ENCODE assay signal across 14 mouse cellular contexts in genomic region chr5:113788645-113789044, GRCm38 (mm10). TPM values are rescaled to one million over a fixed set of nuclear protein-coding genes. Genes with fewer than 3 reads are reported as not detected.
DNase-seq lines count a peak whose midpoint lies in the region; ATAC-seq and TF ChIP-seq lines count a peak whose summit lies in the region.
"Had no signal": no experiment of that assay in that cellular context is flagged by ENCODE, and none has a peak within 500 bp of the region (broad histone marks: within the 10 kb centered on the region; RNA-seq: fewer than 3 reads in every experiment).

No protein-coding gene starts in this region.

- peaks cover 49% of the 10 kb centered on the region for H3K4me1 ChIP-seq in kidney, embryonic 15.5 days
- peaks cover 7% of the 10 kb centered on the region; the same call in 1 of the 2 replicates for H3K4me1 ChIP-seq in embryonic facial prominence, embryonic 11.5 days (ENCODE audit: control insufficient read depth, insufficient read depth, low read length)
- H3K4me1 ChIP-seq in limb, embryonic 14.5 days (ENCODE audit: control insufficient read depth, insufficient read depth, low read length) = peaks cover 46% of the 10 kb centered on the region

- no peak for DNase-seq in kidney, postnatal 36 days
- peak; percentile 57 for DNase-seq in embryo, embryonic 10.5 days (ENCODE audit: low spot score)
- DNase-seq in embryonic facial prominence, embryonic 11.5 days (ENCODE audit: low spot score) = no peak
- DNase-seq in limb, embryonic 14.5 days (ENCODE audit: low spot score) = no peak
- no peak for DNase-seq in ovary, adult 18-20 months (ENCODE audit: low spot score)
- no peak for DNase-seq in urinary bladder, postnatal 14 days (ENCODE audit: low spot score)
- DNase-seq: cerebellum, adult 9-11 months; layer of hippocampus, postnatal 36 days; thymus, postnatal 36 days had no signal

- peak overlapping the region; percentile 88 for H3K27ac ChIP-seq in kidney, embryonic 15.5 days
- H3K27ac ChIP-seq in embryonic facial prominence, embryonic 11.5 days (replicated peaks; ENCODE audit: low read depth, low read length) = peak overlapping the region; percentile 37
- H3K27ac ChIP-seq in limb, embryonic 14.5 days (replicated peaks; ENCODE audit: low read depth, low read length) = peak overlapping the region; percentile 79
- H3K27ac ChIP-seq: forebrain, embryonic 12.5 days; liver, embryonic 15.5 days had no signal

- H3K36me3 ChIP-seq in kidney, embryonic 15.5 days = no peaks in the 10 kb centered on the region
- H3K36me3 ChIP-seq in embryonic facial prominence, embryonic 11.5 days (replicated peaks; ENCODE audit: control insufficient read depth, insufficient read depth, low read depth, low read length) = no peaks in the 10 kb centered on the region; the same call in 1 of the 2 replicates
- peaks cover 15% of the 10 kb centered on the region for H3K36me3 ChIP-seq in limb, embryonic 14.5 days (ENCODE audit: control insufficient read depth, insufficient read depth, low read length)
- H3K36me3 ChIP-seq: forebrain, embryonic 12.5 days; heart, embryonic 12.5 days; liver, embryonic 15.5 days had no signal

- no peak overlapping the region for H3K4me3 ChIP-seq in kidney, embryonic 15.5 days (replicated peaks)
- H3K4me3 ChIP-seq in embryonic facial prominence, embryonic 11.5 days (ENCODE audit: low read depth, low read length) = no peak overlapping the region
- H3K4me3 ChIP-seq in limb, embryonic 14.5 days (replicated peaks; ENCODE audit: low read length) = no peak overlapping the region
- H3K4me3 ChIP-seq: forebrain, embryonic 12.5 days; heart, embryonic 12.5 days; liver, embryonic 15.5 days had no signal

- H3K9ac ChIP-seq in kidney, embryonic 15.5 days = no peak overlapping the region
- no peak overlapping the region for H3K9ac ChIP-seq in embryonic facial prominence, embryonic 11.5 days (replicated peaks; ENCODE audit: low read length)
- no peak overlapping the region for H3K9ac ChIP-seq in limb, embryonic 14.5 days (ENCODE audit: low read depth, low read length, severe bottlenecking)
- H3K9ac ChIP-seq: forebrain, embryonic 12.5 days; heart, embryonic 12.5 days; liver, embryonic 15.5 days had no signal

- 24% methylated on average over 6 of the region's 6 CpGs for WGBS in kidney, embryonic 15.5 days
- 21% methylated on average over 6 of the region's 6 CpGs for WGBS in embryonic facial prominence, embryonic 11.5 days
- WGBS in limb, embryonic 14.5 days = 18% methylated on average over 6 of the region's 6 CpGs

- H3K9me3 ChIP-seq in kidney, embryonic 15.5 days (replicated peaks) = no peaks in the 10 kb centered on the region
- no peaks in the 10 kb centered on the region for H3K9me3 ChIP-seq in embryonic facial prominence, embryonic 11.5 days (replicated peaks; ENCODE audit: control insufficient read depth, low read length)
- H3K9me3 ChIP-seq in limb, embryonic 14.5 days (ENCODE audit: control insufficient read depth, low read length) = no peaks in the 10 kb centered on the region
- H3K9me3 ChIP-seq: forebrain, embryonic 12.5 days; heart, embryonic 12.5 days; liver, embryonic 15.5 days had no signal

- no peaks in the 10 kb centered on the region for H3K27me3 ChIP-seq in kidney, embryonic 15.5 days
- no peaks in the 10 kb centered on the region for H3K27me3 ChIP-seq in embryonic facial prominence, embryonic 11.5 days (ENCODE audit: control insufficient read depth, insufficient read depth, low read length)
- H3K27me3 ChIP-seq in limb, embryonic 14.5 days (ENCODE audit: control insufficient read depth, insufficient read depth, low read length) = no peaks in the 10 kb centered on the region
- H3K27me3 ChIP-seq: CH12.LX; heart, embryonic 12.5 days had no signal

- ATAC-seq in kidney, embryonic 15.5 days (replicated peaks; ENCODE audit: low FRiP score) = peak; percentile 13; the same call in 1 of the 2 replicates
- peak; percentile 42; the same call in 1 of the 2 replicates for ATAC-seq in embryonic facial prominence, embryonic 11.5 days (replicated peaks; ENCODE audit: insufficient number of reproducible peaks, low FRiP score, low TSS enrichment, low read depth)
- peak; percentile 6; the same call in 1 of the 2 replicates for ATAC-seq in limb, embryonic 14.5 days (ENCODE audit: low FRiP score, low read depth)

- no peak overlapping the region for H3K4me2 ChIP-seq in kidney, embryonic 15.5 days
- no peak overlapping the region for H3K4me2 ChIP-seq in embryonic facial prominence, embryonic 11.5 days (ENCODE audit: low read depth, low read length)
- 0 out of 2 replicates have a peak overlapping the region, but pooled peaks have one; percentile 28 for H3K4me2 ChIP-seq in limb, embryonic 14.5 days (replicated peaks; ENCODE audit: low read depth, low read length, severe bottlenecking)
- H3K4me2 ChIP-seq: forebrain, embryonic 12.5 days; heart, embryonic 12.5 days; liver, embryonic 15.5 days had no signal

- TF ChIP-seq POLR2A in limb, embryonic 14.5 days (IDR thresholded peaks at IDR 0.05; ENCODE audit: borderline replicate concordance, extremely low read depth, insufficient read depth, insufficient read length) = no peak

RNA-seq across cellular contexts. Expression of gene Tmem119, which starts 11.7 kb away (rescaled TPM):
- polyA plus RNA-seq in kidney, embryonic 15.5 days (2015; fragmentation: Nextera tagmentation; extraction: Ambion mirVana) = 50.4 and 52.1 TPM in 2 replicates
- polyA plus RNA-seq in embryonic facial prominence, embryonic 11.5 days (2014; fragmentation: Nextera tagmentation; extraction: Ambion mirVana) = 50.8 and 54.2 TPM in 2 replicates
- polyA plus RNA-seq in limb, embryonic 14.5 days (2012; rRNA removed) = 86.0 and 118 TPM in 2 replicates
- 107 and 117 TPM in 2 replicates for polyA plus RNA-seq in limb, embryonic 14.5 days (2014; fragmentation: Nextera tagmentation; extraction: Ambion mirVana)

RNA-seq across cellular contexts. Expression of gene Iscu, which starts 16.1 kb away (rescaled TPM):
- 104 and 112 TPM in 2 replicates for polyA plus RNA-seq in kidney, embryonic 15.5 days (2015; fragmentation: Nextera tagmentation; extraction: Ambion mirVana)
- 103 and 113 TPM in 2 replicates for polyA plus RNA-seq in embryonic facial prominence, embryonic 11.5 days (2014; fragmentation: Nextera tagmentation; extraction: Ambion mirVana)
- polyA plus RNA-seq in limb, embryonic 14.5 days (2012; rRNA removed) = 80.8 and 85.4 TPM in 2 replicates
- polyA plus RNA-seq in limb, embryonic 14.5 days (2014; fragmentation: Nextera tagmentation; extraction: Ambion mirVana) = 102 and 106 TPM in 2 replicates

RNA-seq across cellular contexts. Expression of gene Sart3, which starts 16.3 kb away (rescaled TPM):
- 57.6 and 59.2 TPM in 2 replicates for polyA plus RNA-seq in kidney, embryonic 15.5 days (2015; fragmentation: Nextera tagmentation; extraction: Ambion mirVana)
- polyA plus RNA-seq in embryonic facial prominence, embryonic 11.5 days (2014; fragmentation: Nextera tagmentation; extraction: Ambion mirVana) = 52.4 and 55.4 TPM in 2 replicates
- polyA plus RNA-seq in limb, embryonic 14.5 days (2012; rRNA removed) = 56.8 and 57.3 TPM in 2 replicates
- polyA plus RNA-seq in limb, embryonic 14.5 days (2014; fragmentation: Nextera tagmentation; extraction: Ambion mirVana) = 41.7 and 45.8 TPM in 2 replicates

RNA-seq across cellular contexts. Expression of gene Selplg, which starts 43.8 kb away (rescaled TPM):
- 1.5 and 2.2 TPM in 2 replicates for polyA plus RNA-seq in kidney, embryonic 15.5 days (2015; fragmentation: Nextera tagmentation; extraction: Ambion mirVana)
- polyA plus RNA-seq in embryonic facial prominence, embryonic 11.5 days (2014; fragmentation: Nextera tagmentation; extraction: Ambion mirVana) = 1.2 and 2.0 TPM in 2 replicates
- 4.0 and 4.6 TPM in 2 replicates for polyA plus RNA-seq in limb, embryonic 14.5 days (2012; rRNA removed)
- 4.9 and 5.4 TPM in 2 replicates for polyA plus RNA-seq in limb, embryonic 14.5 days (2014; fragmentation: Nextera tagmentation; extraction: Ambion mirVana)

RNA-seq across cellular contexts. Expression of gene Ficd, which starts 53.0 kb away (rescaled TPM):
- polyA plus RNA-seq in kidney, embryonic 15.5 days (2015; fragmentation: Nextera tagmentation; extraction: Ambion mirVana) = 4.8 and 6.1 TPM in 2 replicates
- polyA plus RNA-seq in embryonic facial prominence, embryonic 11.5 days (2014; fragmentation: Nextera tagmentation; extraction: Ambion mirVana) = 1.6 and 2.0 TPM in 2 replicates
- 6.3 and 6.5 TPM in 2 replicates for polyA plus RNA-seq in limb, embryonic 14.5 days (2012; rRNA removed)
- 5.6 and 6.5 TPM in 2 replicates for polyA plus RNA-seq in limb, embryonic 14.5 days (2014; fragmentation: Nextera tagmentation; extraction: Ambion mirVana)

Comparison
In these comparisons a context has a peak if more than half of its experiments do, and no peak if none do; other contexts are left out.
1. H3K27ac ChIP-seq: peak in every context shown above with its lines; median percentile 88 in kidney, embryonic 15.5 days; 79 in limb, embryonic 14.5 days; 37 in embryonic facial prominence, embryonic 11.5 days.